Mouse (Mus musculus) megakaryocyte, embryonic 14.5 days (primary cell): Measurements from ENCODE around the gene S100a1. TPM values are rescaled to one million over a fixed set of nuclear protein-coding genes. Genes with fewer than 3 reads are reported as not detected.

ENCODE experiments used
- H3K27me3 ChIP-seq: replicated peaks from 2 replicates; pipeline ENCODE3; 2012; ENCODE audit warnings: inconsistent platforms
- H3K36me3 ChIP-seq: replicated peaks from 2 replicates; pipeline ENCODE3; 2012; ENCODE audit warnings: low read length, inconsistent platforms, mixed read lengths
- H3K4me1 ChIP-seq: 2 replicates; pipeline ENCODE4 v1.6.1; 2012; ENCODE audit warnings: inconsistent platforms
- H3K4me3 ChIP-seq: replicated peaks from 2 replicates; pipeline ENCODE3; 2012; ENCODE audit warnings: moderate library complexity, mild to moderate bottlenecking, inconsistent platforms
- H3K9me3 ChIP-seq: 2 replicates; pipeline ENCODE4 v1.6.1; 2012; ENCODE audit warnings: inconsistent platforms
- FLI1 ChIP-seq: IDR thresholded peaks from 2 replicates; pipeline ENCODE4 v1.6.1; 2012; ENCODE audit warnings: low read length, inconsistent platforms, mixed read lengths
- GATA1 ChIP-seq: IDR thresholded peaks from 3 replicates; pipeline ENCODE4 v1.6.1; 2012; ENCODE audit warnings: mixed read lengths, low read length, inconsistent platforms, borderline replicate concordance
- polyA plus RNA-seq: library from polyadenylated mRNA; stranded (reverse); fragments of >175 nt; gene quantifications from 2 replicates; pipeline ENCODE4 v1.2.3, GENCODE M21; 2012; ENCODE audit warnings: low replicate concordance; ENCODE audit not compliant: insufficient read depth

Gene S100a1
- 9.9 and 105 TPM in 2 replicates for polyA plus RNA-seq

DNA sequence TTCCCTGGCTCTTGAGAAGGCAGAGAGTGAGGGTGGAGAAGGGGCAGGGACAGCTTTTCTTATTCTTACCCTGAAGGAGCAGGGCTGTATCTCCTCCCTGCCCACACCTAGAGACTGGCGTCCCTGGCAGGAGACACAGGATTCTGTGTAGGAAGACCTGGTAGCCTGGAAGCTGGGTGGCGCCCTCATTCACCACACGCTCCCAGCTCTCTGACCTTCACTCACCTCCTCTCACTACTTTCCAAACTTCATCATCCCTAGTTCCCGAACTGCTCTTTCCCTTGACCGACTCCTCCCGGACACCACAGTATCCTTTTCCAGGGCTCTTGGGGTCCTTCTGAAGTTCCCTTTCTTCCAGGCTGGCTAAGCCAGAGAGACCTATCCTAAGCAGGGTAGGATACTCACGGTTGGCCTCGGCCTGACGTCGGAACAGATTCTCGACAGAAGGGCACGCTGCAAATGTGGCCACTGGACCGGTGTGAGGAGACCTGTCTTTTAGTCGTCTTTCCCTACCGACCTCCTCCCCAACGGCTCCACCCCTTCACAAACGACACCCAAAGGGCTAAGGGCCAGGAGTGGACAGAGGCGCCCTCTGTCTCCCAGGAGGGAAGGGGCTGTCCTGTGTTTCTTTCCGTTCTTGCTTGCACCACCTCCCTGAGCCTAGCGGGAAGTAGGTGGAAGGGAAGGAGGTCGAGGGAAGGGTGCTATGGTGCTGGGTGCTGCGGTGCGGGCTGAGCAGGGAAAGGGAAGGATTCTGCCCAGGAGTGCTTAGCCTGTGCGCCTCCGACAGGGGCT lies at the start of gene S100a1, which contains the start of gene S100a13:
S100a1 (minus strand) TSS at position 597 of the 795 bp plus-strand sequence.
S100a13 (plus strand) TSS at position 640 of the 795 bp plus-strand sequence.
- peaks cover 43% of the 10 kb centered on the region for H3K36me3 ChIP-seq
- no peaks in the 10 kb centered on the region for H3K27me3 ChIP-seq
- H3K4me1 ChIP-seq: peaks cover 67% of the 10 kb centered on the region
- TF ChIP-seq FLI1 (no peak), GATA1 (no peak)
- no peaks in the 10 kb centered on the region for H3K9me3 ChIP-seq
- peak within 1 kb of the TSS; percentile 97 for H3K4me3 ChIP-seq

DNA sequence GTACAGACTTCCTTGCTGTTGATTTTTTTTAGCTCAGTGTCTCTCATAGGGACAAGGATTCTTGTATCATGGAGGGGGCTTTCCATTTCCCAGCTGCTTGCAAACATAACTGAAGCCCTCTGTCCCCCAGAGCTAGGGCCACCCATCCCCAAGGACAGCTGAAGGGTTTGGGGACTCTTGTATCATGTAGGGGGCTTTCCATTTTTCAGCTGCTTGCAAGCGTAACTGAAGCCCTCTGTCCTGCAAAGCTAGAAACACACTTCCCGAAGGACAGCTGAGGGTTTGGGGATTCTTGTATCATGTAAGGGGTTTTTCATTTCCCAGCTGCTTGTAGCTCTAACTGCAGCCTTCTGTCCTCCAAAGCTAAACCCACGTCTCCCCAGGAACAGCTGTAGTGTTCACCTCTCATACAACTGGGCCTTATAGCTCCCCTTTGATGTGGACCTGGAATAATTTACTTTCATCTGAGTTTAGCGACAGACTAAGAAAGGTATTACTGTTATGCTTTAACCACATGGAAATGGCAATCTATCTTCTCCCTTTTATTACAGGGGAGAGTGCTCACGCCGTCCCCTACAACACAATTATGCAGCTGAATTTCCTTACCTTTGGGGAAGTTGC lies 45.9 kb upstream of the S100a1 start, which contains the start of gene S100a3:
S100a3 (plus strand) TSS at position 571 of the 621 bp plus-strand sequence.
- H3K9me3 ChIP-seq: peaks cover 3% of the 10 kb centered on the region; the same call in 1 of the 2 replicates
- H3K36me3 ChIP-seq: no peaks in the 10 kb centered on the region
- TF ChIP-seq GATA1: no peak
- TF ChIP-seq FLI1: no peak
- no peaks in the 10 kb centered on the region for H3K4me1 ChIP-seq
- peaks cover 16% of the 10 kb centered on the region for H3K27me3 ChIP-seq
- H3K4me3 ChIP-seq: no peak within 1 kb of the TSS

DNA sequence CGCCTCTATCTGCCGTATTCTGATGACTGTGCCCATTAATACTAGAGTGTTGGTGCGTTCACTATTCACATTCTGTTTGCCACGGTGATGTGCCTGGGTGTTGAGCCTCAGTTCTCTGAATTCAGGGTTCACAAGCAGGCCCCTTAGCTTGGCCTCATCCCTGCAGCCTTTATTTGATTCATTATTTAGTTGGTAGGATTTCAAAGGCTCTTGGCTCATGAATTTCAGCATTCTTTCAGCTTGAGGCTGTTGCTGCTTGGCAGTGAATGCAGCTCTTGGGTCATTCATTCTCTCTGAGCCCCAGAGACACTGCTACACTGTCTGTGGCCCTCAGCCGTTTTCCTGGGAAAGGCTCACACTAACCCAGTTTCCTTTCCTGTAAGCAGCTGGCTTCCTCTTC lies 41.8 kb upstream of the S100a1 start:
- no peak overlapping the region for H3K4me3 ChIP-seq
- TF ChIP-seq FLI1 (no peak), GATA1 (no peak)
- H3K9me3 ChIP-seq: peaks cover 3% of the 10 kb centered on the region; the same call in 1 of the 2 replicates
- peaks cover 14% of the 10 kb centered on the region for H3K27me3 ChIP-seq
- no peaks in the 10 kb centered on the region for H3K4me1 ChIP-seq
- H3K36me3 ChIP-seq: no peaks in the 10 kb centered on the region

DNA sequence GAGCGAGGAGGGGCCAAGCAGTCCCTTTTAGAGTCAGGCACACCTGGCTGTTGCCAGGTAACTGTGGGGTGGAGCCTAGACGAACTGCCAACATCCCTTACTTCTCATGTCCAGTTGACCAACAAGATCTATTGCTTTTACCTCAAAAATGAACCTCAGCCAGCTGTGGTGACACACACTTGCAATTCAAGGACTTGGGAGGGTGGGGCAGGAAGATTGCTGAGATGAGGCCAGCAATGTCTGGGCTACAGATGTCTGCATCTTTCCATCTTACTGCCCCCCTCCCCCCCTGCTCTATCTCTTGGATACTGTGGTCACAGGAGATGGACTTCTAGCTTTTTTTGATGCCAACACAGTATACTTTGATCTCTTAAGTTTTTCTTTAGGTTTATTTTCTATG lies 38.0 kb upstream of the S100a1 start:
- TF ChIP-seq FLI1 (no peak), GATA1 (no peak)
- no peaks in the 10 kb centered on the region for H3K9me3 ChIP-seq
- peaks cover 11% of the 10 kb centered on the region for H3K27me3 ChIP-seq
- no peaks in the 10 kb centered on the region for H3K36me3 ChIP-seq
- no peaks in the 10 kb centered on the region for H3K4me1 ChIP-seq
- H3K4me3 ChIP-seq: no peak overlapping the region

DNA sequence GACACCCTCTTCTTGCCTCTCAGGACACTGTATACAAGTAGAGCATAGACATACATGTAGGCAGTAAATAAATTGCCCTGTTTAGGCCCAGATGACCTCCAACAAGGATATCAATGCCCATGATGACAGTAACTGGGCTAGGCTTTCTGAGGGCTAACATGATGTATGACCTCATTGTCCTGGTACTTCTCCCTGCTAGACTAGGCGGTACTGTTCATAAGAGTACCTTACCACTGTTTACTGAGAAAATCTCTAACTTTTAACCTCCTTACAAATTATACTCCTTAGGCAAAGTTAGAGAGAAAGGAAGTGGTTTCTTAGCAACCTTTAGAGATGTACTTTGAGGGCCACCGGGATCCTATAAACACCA lies 36.2 kb upstream of the S100a1 start:
- Histone ChIP-seq H3K4me3 (no peak overlapping the region), H3K36me3 (no peaks in the 10 kb centered on the region), H3K4me1 (no peaks in the 10 kb centered on the region), H3K9me3 (no peaks in the 10 kb centered on the region), H3K27me3 (peaks cover 6% of the 10 kb centered on the region)
- TF ChIP-seq FLI1 (no peak), GATA1 (no peak)

DNA sequence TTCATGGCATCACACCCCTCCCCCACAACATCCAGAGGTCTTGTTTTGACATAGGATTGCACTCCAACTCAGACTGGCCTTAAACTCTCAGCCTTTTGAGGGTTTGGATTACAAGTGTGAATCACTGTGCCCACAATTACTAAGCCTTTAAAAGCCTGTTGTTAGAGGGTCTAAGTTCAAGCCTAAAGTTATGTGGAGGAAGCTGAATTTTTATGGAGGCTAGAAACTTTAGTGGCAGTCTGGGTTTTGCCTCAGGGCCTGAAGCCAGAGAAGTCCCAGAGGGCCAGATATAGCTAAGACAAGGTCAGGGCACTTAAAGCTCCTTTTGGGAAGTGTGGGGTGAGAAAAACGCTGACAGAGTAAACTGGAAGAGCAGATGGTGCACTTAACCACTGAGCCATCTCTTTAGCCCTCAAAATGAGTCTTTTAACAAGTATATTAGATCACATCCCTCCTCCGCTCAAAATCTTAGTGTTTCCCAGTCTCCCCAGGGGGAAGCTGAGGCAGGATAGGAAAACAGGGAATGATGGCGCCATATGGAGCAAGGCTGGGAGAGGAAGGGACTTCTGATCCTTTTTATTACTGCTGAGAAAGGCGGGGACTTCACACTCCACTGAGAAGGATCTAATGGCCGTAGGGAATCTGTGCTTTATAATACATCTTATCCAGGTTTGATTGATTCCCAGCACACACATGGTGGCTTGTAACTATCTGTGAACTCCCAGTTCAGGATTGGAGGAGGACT lies 35.7 kb upstream of the S100a1 start:
- peaks cover 10% of the 10 kb centered on the region for H3K27me3 ChIP-seq
- no peaks in the 10 kb centered on the region for H3K9me3 ChIP-seq
- no peaks in the 10 kb centered on the region for H3K4me1 ChIP-seq
- H3K36me3 ChIP-seq: no peaks in the 10 kb centered on the region
- no peak for TF ChIP-seq FLI1
- no peak for TF ChIP-seq GATA1
- H3K4me3 ChIP-seq: no peak overlapping the region

DNA sequence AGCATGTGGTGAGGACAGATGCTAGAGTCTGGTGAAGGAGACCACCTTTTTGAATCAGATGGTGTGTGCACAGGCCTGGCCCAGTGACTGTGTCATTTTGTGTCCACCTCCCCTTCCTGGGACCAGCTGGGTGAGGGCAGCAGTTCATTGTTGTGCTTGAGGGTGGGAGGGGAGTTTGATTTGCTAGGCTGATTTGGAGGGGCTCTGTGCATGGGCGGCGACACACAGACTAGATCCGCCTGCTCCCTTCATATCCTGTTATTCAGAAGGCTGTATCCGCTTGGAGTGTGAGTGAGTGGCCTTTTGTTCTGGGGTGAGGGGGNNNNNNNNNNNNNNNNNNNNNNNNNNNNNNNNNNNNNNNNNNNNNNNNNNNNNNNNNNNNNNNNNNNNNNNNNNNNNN lies 26.7 kb upstream of the S100a1 start:
- no peaks in the 10 kb centered on the region for H3K4me1 ChIP-seq
- TF ChIP-seq FLI1: no peak
- TF ChIP-seq GATA1: no peak
- H3K4me3 ChIP-seq: no peak overlapping the region
- no peaks in the 10 kb centered on the region for H3K9me3 ChIP-seq
- no peaks in the 10 kb centered on the region for H3K36me3 ChIP-seq
- peaks cover 51% of the 10 kb centered on the region for H3K27me3 ChIP-seq

DNA sequence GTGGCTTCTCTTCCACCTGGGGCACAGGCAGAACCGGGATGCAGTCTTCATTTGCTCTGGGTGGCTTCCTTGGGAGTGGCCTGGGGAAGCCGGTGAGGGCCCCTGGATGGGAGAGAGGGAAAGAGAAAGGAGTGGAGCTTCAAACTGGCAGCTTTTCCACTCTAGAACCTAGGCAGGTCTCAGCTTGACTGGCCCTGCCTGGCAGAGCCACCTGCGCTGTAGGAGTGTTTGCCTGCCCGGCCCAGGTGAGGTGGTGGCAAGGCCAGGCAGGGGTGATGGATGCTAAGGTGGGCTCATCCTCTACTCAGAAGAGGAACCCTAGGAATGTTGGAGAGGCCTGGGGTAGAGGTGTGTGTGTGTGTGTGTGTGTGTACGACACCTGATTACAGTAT lies 23.7 kb upstream of the S100a1 start:
- TF ChIP-seq FLI1: no peak
- TF ChIP-seq GATA1: no peak
- Histone ChIP-seq H3K27me3 (peaks cover 50% of the 10 kb centered on the region), H3K9me3 (no peaks in the 10 kb centered on the region), H3K4me3 (no peak overlapping the region), H3K4me1 (no peaks in the 10 kb centered on the region), H3K36me3 (no peaks in the 10 kb centered on the region)

DNA sequence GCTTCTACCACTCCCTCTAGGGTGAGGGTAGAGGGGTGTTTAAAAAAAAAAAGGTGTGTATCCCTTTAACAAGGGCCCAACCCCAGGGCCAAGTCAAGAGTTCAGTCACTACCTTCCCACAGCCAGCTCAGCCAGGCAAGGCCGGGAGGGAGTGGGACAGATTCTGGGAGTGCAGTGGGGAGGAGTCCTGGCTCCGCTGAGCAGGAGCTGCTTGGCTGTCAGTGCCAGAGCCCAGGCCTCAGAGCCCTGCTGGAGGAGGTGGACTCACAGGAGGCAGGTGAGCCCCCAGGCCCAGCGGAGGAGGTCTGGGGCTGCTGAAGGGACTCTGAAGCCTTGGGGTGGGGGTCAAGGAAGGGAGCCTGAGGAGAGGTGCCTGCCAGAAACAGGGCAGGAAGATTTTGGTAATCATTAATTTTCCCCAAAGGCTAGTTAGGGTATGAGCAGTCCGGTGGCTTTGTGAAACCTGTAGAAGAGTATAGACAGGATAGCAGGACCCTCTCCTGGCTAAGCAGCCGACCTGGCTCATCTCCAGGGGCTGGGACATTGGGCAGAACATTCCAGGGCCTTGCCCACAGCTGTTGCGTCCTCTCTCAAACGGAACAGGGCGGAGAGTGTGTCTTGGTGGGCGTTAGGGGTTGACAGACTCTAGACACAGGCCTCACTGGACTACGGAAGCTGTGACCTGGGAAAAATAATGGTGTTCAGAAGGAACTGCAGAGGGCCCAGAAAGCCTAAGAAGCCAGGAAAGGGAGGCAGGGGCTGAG lies 23.1 kb upstream of the S100a1 start, which contains the start of gene S100a16:
S100a16 (plus strand) TSS at position 114 of the 764 bp plus-strand sequence.
- H3K27me3 ChIP-seq: peaks cover 45% of the 10 kb centered on the region
- H3K36me3 ChIP-seq: no peaks in the 10 kb centered on the region
- H3K4me1 ChIP-seq: no peaks in the 10 kb centered on the region
- no peaks in the 10 kb centered on the region for H3K9me3 ChIP-seq
- TF ChIP-seq GATA1: no peak
- TF ChIP-seq FLI1: no peak
- H3K4me3 ChIP-seq: no peak within 1 kb of the TSS
